Mouse (Mus musculus): ENCODE measurements around the gene Selenoo.
A peak's percentile ranks its signal among the peaks of the same experiment; 100 is the strongest.

Gene Selenoo

GRCm38 (mm10) chr15:89148496-89149270 lies 59.8 kb downstream of the Selenoo start:
- no peak for DNase-seq (ENCODE audit: low spot score in 2 of 2)

GRCm38 (mm10) chr15:89149271-89150040 lies 60.6 kb downstream of the Selenoo start, which contains the start of gene Mapk11:
TSS of gene Mapk11 (minus strand) at chr15:89149628.
- DNase-seq (ENCODE audit: low spot score in 2 of 2) = peak; percentile 70 to 75

Data from right cerebral cortex, postnatal 10 days (tissue).